Mouse (Mus musculus) right cerebral cortex, postnatal 36 days (tissue): ENCODE measurements around the gene Slc25a39.
"Not testable (repeated sequence)": the region's sequence is repeated elsewhere in the genome, so short reads cannot be mapped to it uniquely, and the experiment has no call there.

Experiments
- DNase-seq, 2 experiments: peaks; one replicate each; pipeline ENCODE4 v3.0.0; 2022; ENCODE audit warnings: low spot score in 2 of 2, mixed read lengths in 1 of 2

The Slc25a39 gene

GRCm38 (mm10) chr11:102411704-102412103, 4.0 kb upstream of the Slc25a39 start:
- DNase-seq: peak; percentile 79 to 83

- no peak for DNase-seq
Observed at GRCm38 (mm10) chr11:102411061-102411460, 3.3 kb upstream of the Slc25a39 start.

- not testable (repeated sequence) for DNase-seq
Observed at GRCm38 (mm10) chr11:102410345-102410744, 2.6 kb upstream of the Slc25a39 start.

- DNase-seq: no peak
Observed at GRCm38 (mm10) chr11:102409795-102410330, 2.1 kb upstream of the Slc25a39 start.

GRCm38 (mm10) chr11:102408888-102409794, 1.4 kb upstream of the Slc25a39 start:
- DNase-seq: no peak

- peak; percentile 95 to 97 for DNase-seq
Observed at GRCm38 (mm10) chr11:102408344-102408876, 664 bp upstream of the Slc25a39 start.

GRCm38 (mm10) chr11:102406900-102407833, 579 bp downstream of the Slc25a39 start:
- DNase-seq: peak; percentile 78 to 85

- DNase-seq: no peak
Observed at GRCm38 (mm10) chr11:102406401-102406800, 1.3 kb downstream of the Slc25a39 start.

- no peak for DNase-seq
Observed at GRCm38 (mm10) chr11:102405544-102406285, 2.0 kb downstream of the Slc25a39 start.

GRCm38 (mm10) chr11:102404161-102405010, 3.4 kb downstream of the Slc25a39 start:
- DNase-seq: no peak

GRCm38 (mm10) chr11:102403657-102404056, 4.1 kb downstream of the Slc25a39 start:
- no peak for DNase-seq

- no peak for DNase-seq
Observed at GRCm38 (mm10) chr11:102401898-102402500, 5.7 kb downstream of the Slc25a39 start.

- no peak for DNase-seq
Observed at GRCm38 (mm10) chr11:102400513-102401084, 7.1 kb downstream of the Slc25a39 start.

- DNase-seq: no peak
Observed at GRCm38 (mm10) chr11:102399610-102400072, 8.1 kb downstream of the Slc25a39 start.

GRCm38 (mm10) chr11:102399107-102399506, 8.6 kb downstream of the Slc25a39 start:
- DNase-seq: no peak

GRCm38 (mm10) chr11:102398007-102398825, 9.5 kb downstream of the Slc25a39 start:
- no peak for DNase-seq

- DNase-seq: peak in 1 of 2 experiments; percentile 68
Observed at GRCm38 (mm10) chr11:102396671-102397141, 11.0 kb downstream of the Slc25a39 start.

GRCm38 (mm10) chr11:102396263-102396662, 11.5 kb downstream of the Slc25a39 start:
- DNase-seq: no peak
